Mouse (Mus musculus) ES-Bruce4 (cell line): Measurements from ENCODE around the gene Pet100.

Source experiments
- CTCF ChIP-seq: IDR thresholded peaks from one replicate; pipeline ENCODE4 v1.8.1; 2011; ENCODE audit warnings: low read depth, low read length
- EP300 ChIP-seq: IDR thresholded peaks from 2 replicates; pipeline ENCODE4 v1.6.1; 2011; ENCODE audit warnings: low read depth, low read length; ENCODE audit not compliant: insufficient read depth
- POLR2A ChIP-seq: IDR thresholded peaks from one replicate; pipeline ENCODE4 v1.8.1; 2011; ENCODE audit warnings: low read length; ENCODE audit not compliant: insufficient read depth

- no peak for TF ChIP-seq CTCF
- no peak for TF ChIP-seq POLR2A
- no peak for TF ChIP-seq EP300
Measured at GRCm38 (mm10) chr8:3648990-3649389, 27.6 kb downstream of the Pet100 start.
